ENCODE assay signal across 8 mouse cellular contexts in genomic region chr6:125232045-125232437, GRCm38 (mm10). TPM values are rescaled to one million over a fixed set of nuclear protein-coding genes. Genes with fewer than 3 reads are reported as not detected.
DNase-seq lines count a peak whose midpoint lies in the region; ATAC-seq and TF ChIP-seq lines count a peak whose summit lies in the region.

No protein-coding gene starts in this region.

- no peaks in the 10 kb centered on the region for H3K9me3 ChIP-seq in embryonic facial prominence, embryonic 10.5 days
- no peaks in the 10 kb centered on the region for H3K9me3 ChIP-seq in intestine, embryonic 14.5 days (ENCODE audit: control insufficient read depth, low read length)
- no peaks in the 10 kb centered on the region for H3K9me3 ChIP-seq in midbrain, embryonic 13.5 days

- H3K4me1 ChIP-seq in embryonic facial prominence, embryonic 10.5 days: peaks cover 42% of the 10 kb centered on the region
- peaks cover 8% of the 10 kb centered on the region; the same call in 1 of the 2 replicates for H3K4me1 ChIP-seq in intestine, embryonic 14.5 days (replicated peaks; ENCODE audit: control insufficient read depth, insufficient read depth, low read length)
- H3K4me1 ChIP-seq in midbrain, embryonic 13.5 days (replicated peaks): peaks cover 17% of the 10 kb centered on the region

- no peak for TF ChIP-seq CTCF in layer of hippocampus, adult 2 months (conservative IDR thresholded peaks at IDR 0.05)

- intact Hi-C loops in left cerebral cortex, postnatal 25 days (cut with DNase I): no loop called here

- ATAC-seq in intestine, embryonic 14.5 days (replicated peaks; ENCODE audit: low FRiP score, low TSS enrichment, low read depth): no peak
- peak; percentile 7; the same call in 1 of the 2 replicates for ATAC-seq in midbrain, embryonic 13.5 days

- no peaks in the 10 kb centered on the region for H3K36me3 ChIP-seq in embryonic facial prominence, embryonic 10.5 days (replicated peaks)
- H3K36me3 ChIP-seq in intestine, embryonic 14.5 days (ENCODE audit: control insufficient read depth, insufficient read depth, low read length): no peaks in the 10 kb centered on the region
- H3K36me3 ChIP-seq in midbrain, embryonic 13.5 days: no peaks in the 10 kb centered on the region

- H3K4me2 ChIP-seq in intestine, embryonic 14.5 days (ENCODE audit: low read length): peak overlapping the region; percentile 97
- peak overlapping the region; percentile 64 for H3K4me2 ChIP-seq in midbrain, embryonic 13.5 days (replicated peaks)

- peak overlapping the region; percentile 90 for H3K27ac ChIP-seq in layer of hippocampus, adult 2 months
- H3K27ac ChIP-seq in embryonic facial prominence, embryonic 10.5 days (replicated peaks): peak overlapping the region; percentile 78; the same call in 1 of the 2 replicates
- H3K27ac ChIP-seq in intestine, embryonic 14.5 days (ENCODE audit: low read depth): no peak overlapping the region
- no peak overlapping the region for H3K27ac ChIP-seq in midbrain, embryonic 13.5 days

- peak overlapping the region; percentile 69 for H3K4me3 ChIP-seq in layer of hippocampus, adult 2 months
- H3K4me3 ChIP-seq in embryonic facial prominence, embryonic 10.5 days: peak overlapping the region; percentile 59
- H3K4me3 ChIP-seq in intestine, embryonic 14.5 days (ENCODE audit: low read depth, low read length): peak overlapping the region; percentile 52
- peak overlapping the region; percentile 38 for H3K4me3 ChIP-seq in midbrain, embryonic 13.5 days (replicated peaks)

- no peak for DNase-seq in layer of hippocampus, adult 2 months (ENCODE audit: low spot score in 2 of 2)
- DNase-seq in layer of hippocampus, adult 9-11 months: no peak
- DNase-seq in embryonic facial prominence, embryonic 10.5 days (ENCODE audit: low spot score): no peak
- DNase-seq in intestine, embryonic 14.5 days (ENCODE audit: low spot score): no peak
- DNase-seq in frontal cortex, postnatal 36 days (ENCODE audit: low spot score in 2 of 2): no peak
- no peak for DNase-seq in left cerebral cortex, postnatal 25 days (ENCODE audit: low spot score in 2 of 2)
- DNase-seq in adrenal gland, postnatal 10 days: no peak

- no peaks in the 10 kb centered on the region for H3K27me3 ChIP-seq in embryonic facial prominence, embryonic 10.5 days (replicated peaks; ENCODE audit: low read depth, poor library complexity, severe bottlenecking)
- H3K27me3 ChIP-seq in intestine, embryonic 14.5 days (replicated peaks; ENCODE audit: control insufficient read depth, insufficient read depth, low read length): no peaks in the 10 kb centered on the region
- no peaks in the 10 kb centered on the region for H3K27me3 ChIP-seq in midbrain, embryonic 13.5 days

- peak overlapping the region; percentile 74 for H3K9ac ChIP-seq in intestine, embryonic 14.5 days (ENCODE audit: low read length)
- H3K9ac ChIP-seq in midbrain, embryonic 13.5 days (replicated peaks): 0 out of 2 replicates have a peak overlapping the region, but pooled peaks have one; percentile 68

- WGBS in embryonic facial prominence, embryonic 10.5 days: 54% methylated on average over 4 of the region's 4 CpGs
- WGBS in intestine, embryonic 14.5 days: 47% methylated on average over 4 of the region's 4 CpGs
- 69% methylated on average over 4 of the region's 4 CpGs for WGBS in midbrain, embryonic 13.5 days

RNA-seq across cellular contexts. Expression of gene Tapbpl, which starts 0.4 kb away (rescaled TPM):
- 1 to 10 TPM; 3.2 to 4.2 TPM for total RNA-seq in layer of hippocampus, adult 2 months (2021)
- polyA plus RNA-seq in embryonic facial prominence, embryonic 10.5 days (2016; fragmentation: Nextera tagmentation; extraction: Ambion mirVana): 0.98 and 1.6 TPM in 2 replicates
- polyA plus RNA-seq in intestine, embryonic 14.5 days (2014; fragmentation: Nextera tagmentation; extraction: Ambion mirVana): 5.7 and 7.1 TPM in 2 replicates
- 3.2 and 3.7 TPM in 2 replicates for polyA plus RNA-seq in midbrain, embryonic 13.5 days (2015; fragmentation: Nextera tagmentation; extraction: Ambion mirVana)
- 1 to 10 TPM; 3.5 to 4.0 TPM for total RNA-seq in left cerebral cortex, postnatal 25 days (2021)
- 10 to 100 TPM; 13.0 to 13.4 TPM for total RNA-seq in adrenal gland, postnatal 10 days (2021)

RNA-seq across cellular contexts. Expression of gene Cd27, which starts 4.8 kb away (rescaled TPM):
- total RNA-seq in layer of hippocampus, adult 2 months (2021): not detected
- polyA plus RNA-seq in embryonic facial prominence, embryonic 10.5 days (2016; fragmentation: Nextera tagmentation; extraction: Ambion mirVana): 0.95 and 0.98 TPM in 2 replicates
- 1.4 and 2.1 TPM in 2 replicates for polyA plus RNA-seq in intestine, embryonic 14.5 days (2014; fragmentation: Nextera tagmentation; extraction: Ambion mirVana)
- polyA plus RNA-seq in midbrain, embryonic 13.5 days (2015; fragmentation: Nextera tagmentation; extraction: Ambion mirVana): 2.2 and 2.5 TPM in 2 replicates
- total RNA-seq in left cerebral cortex, postnatal 25 days (2021): not detected
- total RNA-seq in adrenal gland, postnatal 10 days (2021): 1 to 10 TPM; 1.9 to 2.2 TPM

RNA-seq across cellular contexts. Expression of gene Vamp1, which starts 16.7 kb away (rescaled TPM):
- 10 to 100 TPM; 83.5 to 83.6 TPM for total RNA-seq in layer of hippocampus, adult 2 months (2021)
- 2.6 and 3.1 TPM in 2 replicates for polyA plus RNA-seq in embryonic facial prominence, embryonic 10.5 days (2016; fragmentation: Nextera tagmentation; extraction: Ambion mirVana)
- 2.5 and 2.7 TPM in 2 replicates for polyA plus RNA-seq in intestine, embryonic 14.5 days (2014; fragmentation: Nextera tagmentation; extraction: Ambion mirVana)
- 7.7 and 8.8 TPM in 2 replicates for polyA plus RNA-seq in midbrain, embryonic 13.5 days (2015; fragmentation: Nextera tagmentation; extraction: Ambion mirVana)
- total RNA-seq in left cerebral cortex, postnatal 25 days (2021): 10 to 100 TPM; 87.8 to 97.9 TPM
- total RNA-seq in adrenal gland, postnatal 10 days (2021): 10 to 100 TPM; 16.4 to 32.8 TPM

RNA-seq across cellular contexts. Expression of gene Mrpl51, which starts 40.4 kb away (rescaled TPM):
- total RNA-seq in layer of hippocampus, adult 2 months (2021): 10 to 100 TPM; 70.8 to 75.3 TPM
- 207 and 214 TPM in 2 replicates for polyA plus RNA-seq in embryonic facial prominence, embryonic 10.5 days (2016; fragmentation: Nextera tagmentation; extraction: Ambion mirVana)
- polyA plus RNA-seq in intestine, embryonic 14.5 days (2014; fragmentation: Nextera tagmentation; extraction: Ambion mirVana): 217 and 221 TPM in 2 replicates
- 163 and 165 TPM in 2 replicates for polyA plus RNA-seq in midbrain, embryonic 13.5 days (2015; fragmentation: Nextera tagmentation; extraction: Ambion mirVana)
- 10 to 100 TPM; 70.4 to 73.6 TPM for total RNA-seq in left cerebral cortex, postnatal 25 days (2021)
- 100 to 1,000 TPM; 250 to 274 TPM for total RNA-seq in adrenal gland, postnatal 10 days (2021)

RNA-seq across cellular contexts. Expression of gene Ncapd2, which starts 40.5 kb away (rescaled TPM):
- 10 to 100 TPM; 24.3 to 28.5 TPM for total RNA-seq in layer of hippocampus, adult 2 months (2021)
- 261 and 263 TPM in 2 replicates for polyA plus RNA-seq in embryonic facial prominence, embryonic 10.5 days (2016; fragmentation: Nextera tagmentation; extraction: Ambion mirVana)
- polyA plus RNA-seq in intestine, embryonic 14.5 days (2014; fragmentation: Nextera tagmentation; extraction: Ambion mirVana): 109 and 129 TPM in 2 replicates
- polyA plus RNA-seq in midbrain, embryonic 13.5 days (2015; fragmentation: Nextera tagmentation; extraction: Ambion mirVana): 101 and 103 TPM in 2 replicates
- 10 to 100 TPM; 18.9 to 25.6 TPM for total RNA-seq in left cerebral cortex, postnatal 25 days (2021)
- 10 to 100 TPM; 46.9 to 62.7 TPM for total RNA-seq in adrenal gland, postnatal 10 days (2021)

Comparison
In these comparisons a context has a peak if more than half of its experiments do, and no peak if none do; other contexts are left out.
1. H3K27ac ChIP-seq: peak in layer of hippocampus, adult 2 months (single experiment) and embryonic facial prominence, embryonic 10.5 days (single experiment); none in intestine, embryonic 14.5 days (single experiment) and midbrain, embryonic 13.5 days (single experiment).
2. Peak in every context shown above with its lines, with median percentiles within 50 percentile points of each other: H3K4me3 ChIP-seq.